Mouse (Mus musculus): ENCODE results near the gene Add3. TPM values are rescaled to one million over a fixed set of nuclear protein-coding genes. Genes with fewer than 3 reads are reported as not detected.

Add3 gene
- total RNA-seq, 2 experiments from 2014 or later, result 125 to 129 TPM

GRCm38 (mm10) chr19:53252111-53253028, 112.1 kb downstream of the Add3 start:
- Histone ChIP-seq H3K27ac (no peak overlapping the region), H3K4me3 (no peak overlapping the region)
- DNase-seq (ENCODE audit: low spot score in 2 of 2), result no peak
- TF ChIP-seq CTCF (conservative IDR thresholded peaks at IDR 0.05), result no peak

DNA sequence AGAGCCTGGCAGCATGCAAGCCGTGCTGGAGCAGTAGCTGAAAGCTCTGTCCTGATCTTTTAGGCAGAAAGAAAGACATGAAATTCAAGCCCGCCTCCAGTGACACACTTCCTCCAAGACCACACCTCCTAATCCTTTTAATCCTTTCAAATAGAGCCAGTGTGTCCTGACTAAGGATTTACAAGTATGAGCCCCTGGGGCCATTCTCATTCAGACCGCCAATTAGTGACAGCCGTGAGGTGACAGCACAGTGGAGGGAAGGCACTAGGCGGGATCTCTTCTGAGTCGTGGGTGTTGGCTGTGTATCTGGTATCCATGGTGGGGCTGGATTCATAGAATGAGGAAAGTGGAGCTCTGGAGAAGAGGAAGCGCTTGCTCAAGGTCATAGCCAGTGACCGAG, 116.1 kb downstream of the Add3 start:
- Histone ChIP-seq H3K27ac (no peak overlapping the region), H3K4me3 (no peak overlapping the region)
- no peak for TF ChIP-seq CTCF (conservative IDR thresholded peaks at IDR 0.05)
- DNase-seq (ENCODE audit: low spot score in 2 of 2), result no peak

- TF ChIP-seq CTCF (conservative IDR thresholded peaks at IDR 0.05), result no peak
- H3K4me3 ChIP-seq, result no peak overlapping the region
Observed at GRCm38 (mm10) chr19:53256991-53257594, 116.8 kb downstream of the Add3 start.

GRCm38 (mm10) chr19:53257631-53258560, 117.7 kb downstream of the Add3 start:
- no peak for DNase-seq (ENCODE audit: low spot score in 2 of 2)
- Histone ChIP-seq H3K27ac (no peak overlapping the region), H3K4me3 (no peak overlapping the region)
- TF ChIP-seq CTCF (conservative IDR thresholded peaks at IDR 0.05), result no peak

More at GRCm38 (mm10) chr19:53256991-53257594, 116.8 kb downstream of the Add3 start:
- H3K27ac ChIP-seq, result no peak overlapping the region
- DNase-seq (ENCODE audit: low spot score in 2 of 2), result no peak

GRCm38 (mm10) chr19:53258740-53259506, 118.7 kb downstream of the Add3 start:
- no peak for TF ChIP-seq CTCF (conservative IDR thresholded peaks at IDR 0.05)
- DNase-seq (ENCODE audit: low spot score in 2 of 2), result no peak
- no peak overlapping the region for H3K4me3 ChIP-seq
- H3K27ac ChIP-seq, result no peak overlapping the region

DNA sequence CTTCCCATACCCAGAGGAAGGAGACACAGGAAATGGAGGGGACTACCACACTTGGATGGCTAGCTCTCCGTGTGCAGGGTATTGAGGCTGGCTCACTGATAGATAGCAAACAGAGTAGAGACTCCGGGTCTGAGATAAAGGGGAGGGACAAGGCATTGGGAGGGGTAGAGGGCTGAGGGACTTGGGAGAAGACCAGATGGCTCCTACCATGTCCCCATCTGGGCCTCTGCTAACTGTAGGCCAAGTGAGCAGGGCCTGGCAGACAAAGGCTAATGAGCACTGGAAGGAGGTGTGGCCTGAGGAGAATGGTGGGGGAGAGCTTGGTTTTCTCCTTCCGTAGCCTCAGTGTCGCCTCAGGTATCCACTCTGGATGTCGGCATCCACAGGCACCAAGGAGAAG, 119.3 kb downstream of the Add3 start:
- TF ChIP-seq CTCF (conservative IDR thresholded peaks at IDR 0.05), result no peak
- no peak overlapping the region for H3K4me3 ChIP-seq
- DNase-seq (ENCODE audit: low spot score in 2 of 2), result no peak
- no peak overlapping the region for H3K27ac ChIP-seq

GRCm38 (mm10) chr19:53260261-53260660, 120.0 kb downstream of the Add3 start:
- Histone ChIP-seq H3K27ac (no peak overlapping the region), H3K4me3 (no peak overlapping the region)
- DNase-seq (ENCODE audit: low spot score in 2 of 2), result no peak
- no peak for TF ChIP-seq CTCF (conservative IDR thresholded peaks at IDR 0.05)

DNA sequence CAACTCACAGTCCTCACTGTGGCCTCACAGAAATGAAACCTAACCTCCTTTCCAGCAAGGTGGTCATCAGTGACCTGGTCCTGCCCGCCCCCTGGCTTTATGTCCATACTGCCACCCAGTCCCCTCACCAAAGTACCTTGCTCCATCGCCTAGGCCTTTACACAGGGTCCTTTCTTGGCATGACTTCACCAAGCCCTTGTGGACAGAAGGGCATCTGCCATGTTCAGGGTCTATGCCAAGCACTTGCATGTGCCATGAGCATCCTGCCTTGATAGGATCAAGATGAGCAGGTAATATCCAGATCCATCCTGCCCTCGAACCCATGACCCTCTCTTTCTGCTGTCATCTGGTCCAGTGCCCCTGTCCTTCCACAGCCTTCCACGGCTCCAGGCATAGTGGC, 120.6 kb downstream of the Add3 start:
- Histone ChIP-seq H3K4me3 (no peak overlapping the region), H3K27ac (no peak overlapping the region)
- DNase-seq (ENCODE audit: low spot score in 2 of 2), result no peak
- no peak for TF ChIP-seq CTCF (conservative IDR thresholded peaks at IDR 0.05)

- no peak for DNase-seq (ENCODE audit: low spot score in 2 of 2)
- TF ChIP-seq CTCF (conservative IDR thresholded peaks at IDR 0.05), result no peak
- Histone ChIP-seq H3K4me3 (no peak overlapping the region), H3K27ac (no peak overlapping the region)
Observed at GRCm38 (mm10) chr19:53262061-53262460, 121.8 kb downstream of the Add3 start.

DNA sequence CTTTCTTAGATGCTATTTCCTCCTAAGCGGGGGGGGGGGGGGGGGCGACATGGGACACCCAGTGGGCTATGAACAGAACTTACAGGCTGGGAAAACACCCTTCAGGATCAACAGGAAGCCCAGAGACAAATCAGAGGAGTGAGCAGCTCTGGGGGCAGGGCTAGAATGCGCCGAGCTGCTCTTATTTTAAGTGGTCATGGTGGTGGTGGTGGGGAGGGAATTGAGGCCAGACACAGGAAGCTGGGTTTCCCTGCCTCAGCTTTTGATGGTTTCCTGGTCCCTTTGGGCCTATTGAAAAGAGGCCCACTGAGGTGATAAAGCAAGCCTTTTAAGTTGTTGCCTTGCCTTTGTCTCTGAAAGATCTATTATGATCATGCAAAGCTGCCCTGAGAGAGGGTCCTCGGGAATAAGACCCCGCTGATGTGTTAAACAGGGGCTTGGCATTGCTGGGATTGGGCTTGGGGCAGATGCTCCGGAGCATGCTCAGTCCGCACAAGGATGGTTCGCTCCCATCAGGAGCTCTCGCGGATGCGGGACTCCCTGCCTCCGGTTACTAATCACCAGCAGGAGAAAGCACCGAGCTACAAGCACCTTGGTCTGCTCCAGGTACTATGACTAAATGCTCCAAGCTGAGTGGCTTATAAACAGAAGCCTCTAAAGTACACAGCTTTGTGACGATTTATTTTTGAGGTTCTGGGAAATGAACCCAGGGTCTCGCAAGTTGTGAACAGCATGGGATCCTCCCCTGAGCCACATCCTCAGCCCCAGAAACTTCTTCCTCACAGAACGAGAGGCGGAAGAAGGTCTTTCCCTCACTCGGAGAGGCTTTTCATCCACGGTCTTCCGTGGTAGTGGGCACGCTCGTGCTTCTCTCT, 123.9 kb downstream of the Add3 start:
- TF ChIP-seq CTCF (conservative IDR thresholded peaks at IDR 0.05), result no peak
- no peak for DNase-seq (ENCODE audit: low spot score in 2 of 2)
- Histone ChIP-seq H3K27ac (no peak overlapping the region), H3K4me3 (no peak overlapping the region)

All from layer of hippocampus, adult 2 months (tissue).